Mouse (Mus musculus) lung, postnatal 4 days (tissue): ENCODE measurements around the gene Gm11634.
"Not testable (repeated sequence)": the region's sequence is repeated elsewhere in the genome, so short reads cannot be mapped to it uniquely, and the experiment has no call there.

Source experiments
- DNase-seq, 2 experiments: peaks; one replicate each; pipeline ENCODE4 v3.0.0; 2021

The Gm11634 gene

GRCm38 (mm10) chr11:101599156-101599555 lies at the start of gene Gm11634:
Gene Gm11634 (minus strand): TSS chr11:101599256.
- DNase-seq: no peak

- not testable (repeated sequence) for DNase-seq
These were observed 48.0 kb upstream of the Gm11634 start for GRCm38 (mm10) chr11:101647093-101647492.

GRCm38 (mm10) chr11:101646283-101646794 lies 47.3 kb upstream of the Gm11634 start:
- DNase-seq: not testable (repeated sequence)

GRCm38 (mm10) chr11:101645411-101646282 lies 46.6 kb upstream of the Gm11634 start:
- peak; percentile 76 to 79 for DNase-seq

- DNase-seq: not testable (repeated sequence)
These were observed 46.0 kb upstream of the Gm11634 start for GRCm38 (mm10) chr11:101645043-101645410.

- DNase-seq: no peak
These were observed 45.5 kb upstream of the Gm11634 start for GRCm38 (mm10) chr11:101644591-101644990.

- DNase-seq: no peak
These were observed 43.9 kb upstream of the Gm11634 start for GRCm38 (mm10) chr11:101642931-101643330.

GRCm38 (mm10) chr11:101641710-101642642 lies 42.9 kb upstream of the Gm11634 start:
- peak; percentile 30 to 57 for DNase-seq

- peak; percentile 85 to 89 for DNase-seq
These were observed 42.0 kb upstream of the Gm11634 start for GRCm38 (mm10) chr11:101640857-101641709.

GRCm38 (mm10) chr11:101639761-101640160 lies 40.7 kb upstream of the Gm11634 start:
- DNase-seq: no peak

- DNase-seq: no peak
These were observed 36.6 kb upstream of the Gm11634 start for GRCm38 (mm10) chr11:101635660-101636059.

GRCm38 (mm10) chr11:101628733-101629417 lies 29.8 kb upstream of the Gm11634 start:
- DNase-seq: not testable (repeated sequence)

- DNase-seq: peak; percentile 89 to 92
These were observed 29.0 kb upstream of the Gm11634 start for GRCm38 (mm10) chr11:101627857-101628559.

- peak; percentile 87 to 88 for DNase-seq
These were observed 28.2 kb upstream of the Gm11634 start, which contains the start of gene Rdm1 for GRCm38 (mm10) chr11:101626995-101627856. Gene Rdm1 (plus strand): TSS chr11:101627195.

GRCm38 (mm10) chr11:101626649-101626994 lies 27.6 kb upstream of the Gm11634 start:
- no peak for DNase-seq

GRCm38 (mm10) chr11:101620022-101620655 lies 21.1 kb upstream of the Gm11634 start:
- DNase-seq: not testable (repeated sequence)

- no peak for DNase-seq
These were observed 19.5 kb upstream of the Gm11634 start for GRCm38 (mm10) chr11:101618596-101618995.

GRCm38 (mm10) chr11:101617849-101618248 lies 18.8 kb upstream of the Gm11634 start:
- DNase-seq: peak; percentile 36 to 50
